Mouse (Mus musculus) hindbrain, embryonic 11.5 days (tissue): ENCODE results near the gene Fam171a2. TPM values are rescaled to one million over a fixed set of nuclear protein-coding genes. Genes with fewer than 3 reads are reported as not detected.

Experiments used
- ATAC-seq: fragments of 200-750 bp; cut with Nextera tagmentation; 2 replicates; pipeline ENCODE4 v1.8.0; 2017; ENCODE audit warnings: mild to moderate bottlenecking, moderate TSS enrichment, moderate library complexity; ENCODE audit not compliant: low FRiP score
- DNase-seq: peaks from one replicate; pipeline ENCODE4 v3.0.0-alpha.2; 2015; ENCODE audit warnings: low spot score
- H3K27ac ChIP-seq: fragments of 300-500 bp; sonication (generic); 2 replicates; pipeline ENCODE4 v1.5.1; 2014; ENCODE audit warnings: mild to moderate bottlenecking, low read depth, low read length
- H3K27me3 ChIP-seq: fragments of 300-500 bp; sonication (generic); 2 replicates; pipeline ENCODE4 v1.6.1; 2014; ENCODE audit warnings: mild to moderate bottlenecking, low read length, moderate library complexity, mixed read lengths; ENCODE audit not compliant: control insufficient read depth, insufficient read depth
- H3K36me3 ChIP-seq: fragments of 300-500 bp; sonication (generic); 2 replicates; pipeline ENCODE4 v1.6.1; 2014; ENCODE audit warnings: mild to moderate bottlenecking, low read length, moderate library complexity, mixed read lengths; ENCODE audit not compliant: control insufficient read depth, insufficient read depth
- H3K4me1 ChIP-seq: fragments of 300-500 bp; sonication (generic); replicated peaks from 2 replicates; pipeline ENCODE4 v1.6.1; 2014; ENCODE audit warnings: low read length, mixed read lengths; ENCODE audit not compliant: control insufficient read depth, insufficient read depth
- H3K4me2 ChIP-seq: fragments of 300-500 bp; sonication (generic); replicated peaks from 2 replicates; pipeline ENCODE4 v1.6.1; 2014; ENCODE audit warnings: mild to moderate bottlenecking, low read depth, low read length
- H3K4me3 ChIP-seq: fragments of 300-500 bp; sonication (generic); 2 replicates; pipeline ENCODE4 v1.5.1; 2014; ENCODE audit warnings: low read depth, low read length
- H3K9ac ChIP-seq: fragments of 300-500 bp; sonication (generic); 2 replicates; pipeline ENCODE4 v1.6.1; 2014; ENCODE audit warnings: low read depth, low read length
- H3K9me3 ChIP-seq: fragments of 300-500 bp; sonication (generic); 2 replicates; pipeline ENCODE4 v1.6.1; 2016; ENCODE audit warnings: low read length; ENCODE audit not compliant: control insufficient read depth
- WGBS: fragments of 180-500 bp; shearing (Covaris S2); extraction: QIAGEN DNeasy Blood & Tissue Kit; methylation state at CpG from one replicate; pipeline ENCODE4 v1.1.7; 2014; 5-methylcytosine and 5-hydroxymethylcytosine counted together
- polyA plus RNA-seq: library from polyadenylated mRNA; unstranded; fragments of >200 nt; fragmentation: Nextera tagmentation; extraction: Ambion mirVana; gene quantifications from 2 replicates; pipeline ENCODE4 v1.2.1, GENCODE M21; 2014

The Fam171a2 gene
- polyA plus RNA-seq, 1 experiment from 2014 or later, result 11.7 TPM

GRCm38 (mm10) chr11:102486733-102487386, 39.4 kb upstream of the Fam171a2 start:
- Histone ChIP-seq H3K9ac (no peak overlapping the region), H3K27me3 (no peaks in the 10 kb centered on the region), H3K27ac (no peak overlapping the region), H3K4me2 (no peak overlapping the region), H3K4me1 (no peaks in the 10 kb centered on the region), H3K36me3 (no peaks in the 10 kb centered on the region; the same call in 1 of the 2 replicates), H3K9me3 (no peaks in the 10 kb centered on the region), H3K4me3 (no peak overlapping the region)
- 72% methylated on average over 11 of the region's 11 CpGs for WGBS
- ATAC-seq (no peak), DNase-seq (peak; percentile 79)

- Histone ChIP-seq H3K4me3 (no peak overlapping the region), H3K27me3 (no peaks in the 10 kb centered on the region), H3K9me3 (no peaks in the 10 kb centered on the region), H3K4me2 (no peak overlapping the region), H3K27ac (no peak overlapping the region), H3K9ac (no peak overlapping the region), H3K4me1 (no peaks in the 10 kb centered on the region), H3K36me3 (peaks cover 11% of the 10 kb centered on the region)
- WGBS, result 95% methylated on average over 10 of the region's 10 CpGs
- DNase-seq (no peak), ATAC-seq (no peak)
These were observed 34.3 kb upstream of the Fam171a2 start for GRCm38 (mm10) chr11:102481779-102482178.

GRCm38 (mm10) chr11:102480897-102481296, 33.4 kb upstream of the Fam171a2 start:
- Histone ChIP-seq H3K9ac (no peak overlapping the region), H3K4me2 (no peak overlapping the region), H3K4me1 (no peaks in the 10 kb centered on the region), H3K4me3 (no peak overlapping the region), H3K36me3 (peaks cover 11% of the 10 kb centered on the region), H3K27ac (no peak overlapping the region), H3K9me3 (no peaks in the 10 kb centered on the region), H3K27me3 (no peaks in the 10 kb centered on the region)
- no peak for ATAC-seq
- WGBS, result 90% methylated on average over 4 of the region's 4 CpGs
- DNase-seq, result no peak

GRCm38 (mm10) chr11:102480111-102480510, 32.6 kb upstream of the Fam171a2 start:
- H3K4me1 ChIP-seq, result no peaks in the 10 kb centered on the region
- no peak overlapping the region for H3K27ac ChIP-seq
- no peak overlapping the region for H3K4me2 ChIP-seq
- ATAC-seq, result no peak
- peaks cover 11% of the 10 kb centered on the region for H3K36me3 ChIP-seq
- no peaks in the 10 kb centered on the region for H3K9me3 ChIP-seq
- no peak for DNase-seq
- 98% methylated on average over 15 of the region's 15 CpGs for WGBS
- no peaks in the 10 kb centered on the region for H3K27me3 ChIP-seq
- H3K4me3 ChIP-seq, result no peak overlapping the region
- no peak overlapping the region for H3K9ac ChIP-seq

- DNase-seq (no peak), ATAC-seq (no peak)
- Histone ChIP-seq H3K9ac (no peak overlapping the region), H3K4me2 (no peak overlapping the region), H3K27ac (no peak overlapping the region), H3K9me3 (no peaks in the 10 kb centered on the region), H3K27me3 (no peaks in the 10 kb centered on the region), H3K4me3 (no peak overlapping the region), H3K4me1 (no peaks in the 10 kb centered on the region), H3K36me3 (peaks cover 11% of the 10 kb centered on the region)
- WGBS, result 95% methylated on average over 23 of the region's 23 CpGs
These were observed 32.1 kb upstream of the Fam171a2 start for GRCm38 (mm10) chr11:102479581-102479980.

- H3K4me1 ChIP-seq, result no peaks in the 10 kb centered on the region
- 80% methylated on average over 3 of the region's 3 CpGs for WGBS
- H3K27ac ChIP-seq, result no peak overlapping the region
- DNase-seq (no peak), ATAC-seq (no peak)
- no peak overlapping the region for H3K4me2 ChIP-seq
- no peak overlapping the region for H3K9ac ChIP-seq
- H3K4me3 ChIP-seq, result no peak overlapping the region
- H3K27me3 ChIP-seq, result no peaks in the 10 kb centered on the region
- H3K9me3 ChIP-seq, result no peaks in the 10 kb centered on the region
- peaks cover 11% of the 10 kb centered on the region for H3K36me3 ChIP-seq
These were observed 31.2 kb upstream of the Fam171a2 start for GRCm38 (mm10) chr11:102478671-102479070.

GRCm38 (mm10) chr11:102475027-102475426, 27.5 kb upstream of the Fam171a2 start:
- Histone ChIP-seq H3K4me2 (no peak overlapping the region), H3K27ac (no peak overlapping the region), H3K27me3 (no peaks in the 10 kb centered on the region), H3K9ac (no peak overlapping the region), H3K4me3 (no peak overlapping the region), H3K36me3 (peaks cover 7% of the 10 kb centered on the region; the same call in 1 of the 2 replicates), H3K4me1 (no peaks in the 10 kb centered on the region), H3K9me3 (no peaks in the 10 kb centered on the region)
- ATAC-seq (no peak), DNase-seq (no peak)
- WGBS, result 98% methylated on average over 3 of the region's 3 CpGs

- 68% methylated on average over 11 of the region's 11 CpGs for WGBS
- Histone ChIP-seq H3K9me3 (no peaks in the 10 kb centered on the region), H3K27me3 (0 out of 2 replicates have a peak, but pooled peaks cover 5% of the 10 kb centered on the region), H3K9ac (no peak within 1 kb of the TSS), H3K4me1 (peaks cover 4% of the 10 kb centered on the region), H3K36me3 (no peaks in the 10 kb centered on the region), H3K27ac (no peak within 1 kb of the TSS), H3K4me2 (no peak within 1 kb of the TSS), H3K4me3 (no peak within 1 kb of the TSS)
- DNase-seq (no peak), ATAC-seq (no peak)
These were observed 22.3 kb upstream of the Fam171a2 start, which contains the start of gene Itga2b for GRCm38 (mm10) chr11:102469648-102470357. Itga2b (minus strand) TSS chr11:102470122.
